Mouse (Mus musculus) spleen, adult 18-20 months (tissue): ENCODE measurements around the gene Lyg2.

Source experiments
- DNase-seq, 2 experiments: peaks; one replicate each; pipeline ENCODE4 v3.0.0; 2022; ENCODE audit warnings: mixed read lengths in 2 of 2

Gene Lyg2

GRCm38 (mm10) chr1:37916393-37916792 is at the start of gene Lyg2:
Gene Lyg2 (minus strand): TSS chr1:37916493.
- no peak for DNase-seq

DNA sequence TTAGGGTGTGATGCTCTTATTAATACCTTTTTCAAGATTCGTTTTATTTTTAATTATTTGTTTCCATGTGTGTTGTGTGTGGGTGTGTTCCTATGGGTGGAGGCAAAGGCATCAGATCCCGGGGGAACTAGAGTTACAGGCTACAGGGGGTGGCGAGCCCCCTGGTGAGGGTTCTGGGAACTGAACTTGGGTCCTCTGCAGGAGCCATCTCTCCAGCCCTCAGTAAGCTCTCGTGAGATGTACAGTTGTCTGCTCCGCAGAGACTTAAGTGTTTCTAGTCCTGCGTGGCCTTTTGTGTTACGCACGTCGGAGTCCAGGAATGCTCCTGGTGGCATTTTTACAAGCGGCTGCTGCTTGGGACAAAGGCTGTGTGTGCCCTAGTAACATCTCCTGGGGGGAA is 49.3 kb upstream of the Lyg2 start:
- DNase-seq, result no peak

GRCm38 (mm10) chr1:37959486-37959885 is 43.2 kb upstream of the Lyg2 start:
- DNase-seq, result no peak

DNA sequence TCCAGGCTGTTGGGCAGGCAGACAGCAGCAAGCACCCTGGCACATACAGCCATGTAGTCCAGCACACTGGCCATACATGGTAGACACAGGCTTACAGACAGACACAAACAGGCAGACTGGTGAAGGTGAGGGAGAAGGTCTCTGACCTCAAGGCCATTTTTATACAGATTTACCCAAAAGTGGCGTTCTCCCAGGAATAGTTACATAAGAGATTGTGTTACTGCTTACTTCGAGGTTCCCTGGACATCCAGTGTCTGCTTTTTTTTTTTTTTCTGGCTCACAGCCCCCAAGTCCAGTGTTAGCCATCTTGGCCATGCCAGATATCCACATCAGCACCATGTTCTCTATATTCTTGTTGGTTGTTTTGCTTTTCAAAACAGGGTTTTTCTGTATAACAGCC is 42.2 kb upstream of the Lyg2 start:
- DNase-seq, result no peak

GRCm38 (mm10) chr1:37957659-37958058 is 41.4 kb upstream of the Lyg2 start, which contains the start of gene Lyg1:
Gene Lyg1 (minus strand): TSS chr1:37957759.
- DNase-seq, result no peak

GRCm38 (mm10) chr1:37956690-37957431 is 40.6 kb upstream of the Lyg2 start:
- no peak for DNase-seq

- no peak for DNase-seq
Observed at GRCm38 (mm10) chr1:37955251-37955650, 39.0 kb upstream of the Lyg2 start.

DNA sequence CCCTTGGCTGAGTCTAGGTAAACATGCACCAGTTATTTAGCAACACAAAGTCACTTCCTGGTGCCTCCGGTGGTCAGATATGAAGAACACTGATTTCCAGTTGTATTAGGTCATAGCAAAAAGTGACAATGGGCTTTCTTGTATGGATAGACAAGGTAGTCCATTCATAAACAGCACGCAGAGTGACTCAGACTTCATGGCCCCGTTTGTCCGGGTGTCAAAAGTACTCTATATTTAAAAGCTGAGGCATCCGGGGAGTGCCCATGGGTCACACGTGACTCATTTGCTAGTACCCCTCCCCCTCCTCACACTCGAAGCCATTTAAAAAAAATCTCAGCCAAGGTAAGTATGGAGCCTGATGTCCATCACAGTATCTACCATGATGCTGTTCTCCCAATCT is 38.5 kb upstream of the Lyg2 start:
- no peak for DNase-seq

DNA sequence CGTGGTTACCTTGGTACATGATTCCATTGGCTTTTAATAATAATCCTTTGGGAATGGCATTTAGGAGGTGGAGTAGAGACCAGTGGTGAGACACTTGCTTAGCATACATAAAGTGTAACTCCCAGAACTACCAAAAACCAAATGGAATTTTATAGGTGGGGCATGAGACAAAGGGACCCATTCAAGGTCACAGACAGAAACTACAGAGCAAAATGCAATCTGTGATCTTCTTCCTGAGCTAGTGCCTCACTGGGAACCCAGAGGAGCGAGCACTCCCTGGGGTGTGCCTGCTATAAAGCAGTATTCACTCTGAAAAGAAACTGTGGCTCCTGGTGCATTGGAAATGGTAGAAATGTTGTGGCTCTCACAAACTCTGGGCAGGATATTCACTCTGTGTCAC is 32.6 kb upstream of the Lyg2 start:
- no peak for DNase-seq

DNA sequence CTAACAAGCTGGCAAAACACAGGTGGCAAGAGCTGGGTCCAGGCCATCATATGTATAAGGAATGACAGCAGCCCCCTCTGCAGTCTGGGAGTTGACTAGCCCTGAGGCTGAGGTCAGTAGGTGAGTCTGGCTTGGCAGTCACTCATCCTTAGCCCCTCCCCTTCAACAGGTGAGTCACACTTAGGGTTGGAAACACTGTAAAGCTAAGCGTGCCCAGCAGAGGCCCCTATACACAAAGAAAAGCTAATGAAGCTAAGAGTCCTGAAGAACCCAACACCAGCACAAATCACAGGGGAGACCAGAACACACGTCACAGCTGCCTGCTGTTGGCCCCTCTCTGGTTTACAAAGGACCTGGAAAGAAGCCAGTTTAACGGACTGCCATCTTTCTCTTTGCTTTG is 15.5 kb upstream of the Lyg2 start:
- no peak for DNase-seq

DNA sequence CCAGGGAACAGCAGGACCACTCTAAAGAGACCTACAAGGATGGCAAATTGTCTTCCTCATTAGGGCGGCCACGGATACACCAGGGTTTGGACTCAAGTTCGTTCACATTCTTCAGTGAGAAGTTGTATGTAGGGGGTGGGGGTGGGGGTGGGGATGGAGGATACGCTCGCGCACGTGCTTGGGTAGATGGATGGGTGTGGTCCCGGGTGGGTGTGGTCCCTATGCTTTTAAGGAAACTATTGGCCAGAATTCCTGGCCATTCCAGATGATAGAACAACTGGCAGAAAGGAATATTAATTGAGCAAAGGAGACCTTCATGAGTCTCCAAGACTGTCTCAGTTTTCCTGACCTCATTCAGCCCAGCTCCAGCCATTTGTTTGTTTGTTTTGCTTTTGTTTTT is 9.7 kb upstream of the Lyg2 start:
- DNase-seq, result no peak

DNA sequence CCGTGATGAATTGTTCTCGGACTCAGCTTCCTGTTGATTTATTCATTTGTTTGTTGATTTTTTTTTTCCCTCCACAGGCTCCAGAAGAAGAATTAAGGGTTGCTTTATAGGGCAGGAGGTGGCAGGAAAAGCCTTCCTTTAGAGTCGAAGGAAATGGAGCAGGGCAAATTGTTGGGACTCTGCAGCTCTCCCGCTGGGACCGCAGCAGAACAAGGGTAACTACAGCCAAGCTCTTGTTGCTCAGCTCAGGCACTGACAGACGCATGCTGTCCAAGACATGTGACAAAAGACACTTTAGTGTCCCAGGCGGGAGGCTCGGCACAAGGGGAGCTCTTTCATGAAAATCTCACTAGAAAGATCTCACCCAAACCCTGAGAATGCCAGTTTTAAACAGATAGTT is 6.2 kb upstream of the Lyg2 start:
- DNase-seq, result no peak

DNA sequence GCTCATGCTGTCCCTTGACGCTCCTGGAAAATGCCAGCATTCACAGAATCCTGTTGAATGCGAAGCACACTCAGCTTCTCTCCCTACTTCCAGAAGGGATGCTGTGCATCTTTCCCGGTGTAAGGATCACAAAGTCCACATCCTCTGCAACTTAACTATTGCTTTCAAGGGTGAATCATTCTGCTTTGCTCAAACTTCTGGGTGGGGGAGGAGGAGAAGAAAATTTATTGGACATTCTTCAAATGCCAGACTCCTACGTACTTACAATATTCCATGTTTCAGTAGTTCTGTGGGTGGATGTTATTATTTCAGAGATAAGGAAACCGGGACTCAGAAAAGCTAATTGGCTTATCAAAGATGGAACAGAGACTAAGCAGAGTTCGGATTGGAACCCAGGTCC is 1.8 kb upstream of the Lyg2 start:
- no peak for DNase-seq

DNA sequence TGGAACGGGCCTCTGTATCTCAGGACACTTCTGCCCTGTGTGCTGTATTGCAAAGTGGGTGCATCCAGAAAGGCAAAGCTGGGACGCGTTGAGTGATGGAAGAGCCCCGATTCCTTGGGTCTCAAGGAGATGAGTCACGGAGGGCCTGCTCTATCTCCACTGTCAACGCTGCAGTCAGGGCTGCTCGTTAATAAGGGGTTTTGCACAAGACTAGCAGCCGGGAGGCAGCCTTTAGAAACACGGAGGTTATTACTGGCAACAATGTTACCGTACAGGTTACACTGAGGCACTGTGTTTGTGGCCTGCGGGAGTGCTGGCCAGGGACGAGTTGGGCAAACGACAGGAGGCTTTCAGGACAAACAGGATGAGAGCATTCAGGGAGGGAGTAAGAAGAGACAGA is 1.4 kb upstream of the Lyg2 start:
- no peak for DNase-seq

DNA sequence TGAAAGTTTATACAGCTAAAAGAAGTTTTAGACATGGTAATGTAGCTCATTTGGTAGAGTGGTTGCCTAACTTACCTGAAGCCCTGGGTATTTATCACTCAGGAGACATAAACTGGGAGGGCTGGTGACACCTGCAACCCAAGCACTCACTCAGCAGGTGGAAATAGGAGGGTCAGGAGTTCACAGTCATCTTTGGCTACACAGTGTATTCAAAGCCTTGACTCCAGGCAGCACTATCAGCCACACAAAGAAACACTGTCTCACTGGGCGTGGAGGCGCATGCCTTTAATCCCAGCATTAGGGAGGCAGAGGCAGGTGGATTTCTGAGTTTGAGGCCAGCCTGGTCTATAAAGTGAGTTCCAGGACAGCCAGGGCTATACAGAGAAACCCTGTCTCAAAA is 3.5 kb downstream of the Lyg2 start:
- DNase-seq, result no peak

GRCm38 (mm10) chr1:37903178-37903577 is 13.1 kb downstream of the Lyg2 start:
- no peak for DNase-seq

DNA sequence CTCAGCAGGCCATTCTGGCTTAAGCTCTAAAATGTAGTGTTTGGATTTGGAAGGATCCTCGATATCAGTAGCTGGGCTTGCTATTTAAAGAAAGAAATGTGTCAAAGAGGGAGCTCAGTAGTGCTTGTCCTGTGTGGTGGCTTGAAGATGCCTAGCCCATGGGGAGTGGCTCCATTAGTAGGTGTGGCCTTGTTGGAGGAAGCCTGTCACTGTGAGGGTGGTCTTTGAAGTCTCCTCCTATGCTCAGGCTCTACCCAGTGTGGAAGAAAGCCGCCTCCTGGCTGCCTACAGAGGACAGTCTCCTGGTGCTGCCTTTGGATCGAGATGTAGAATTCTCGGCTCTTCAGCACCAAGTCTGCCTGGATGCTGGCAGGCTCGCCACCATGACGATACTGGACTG is 16.0 kb downstream of the Lyg2 start:
- DNase-seq, result no peak

GRCm38 (mm10) chr1:37899816-37900215 is 16.5 kb downstream of the Lyg2 start:
- DNase-seq, result no peak

DNA sequence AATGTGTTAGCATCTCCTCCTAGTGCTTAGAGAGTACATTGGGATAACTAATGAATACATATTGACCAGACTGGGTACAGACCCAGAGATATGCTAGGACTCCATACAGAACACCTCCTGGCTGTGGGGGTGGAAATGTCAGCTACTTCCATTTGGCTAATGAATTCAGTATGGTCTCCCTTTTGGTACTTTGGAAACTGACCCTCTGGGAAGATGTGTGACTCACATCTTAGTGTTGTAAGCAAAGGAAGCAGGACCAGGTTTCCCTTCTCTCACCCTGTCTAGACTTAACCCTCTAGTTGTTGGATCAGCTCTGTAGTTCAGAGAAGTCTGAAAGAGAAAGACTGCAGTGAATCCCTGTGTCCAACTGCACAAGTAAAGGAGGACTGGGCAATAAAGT is 21.7 kb downstream of the Lyg2 start:
- DNase-seq, result no peak

GRCm38 (mm10) chr1:37891400-37891799 is 24.9 kb downstream of the Lyg2 start:
- no peak for DNase-seq

GRCm38 (mm10) chr1:37890025-37890652 is 26.2 kb downstream of the Lyg2 start, which contains the start of the genes Mitd1 and Mrpl30:
Gene Mitd1 (minus strand): TSS chr1:37890411.
Gene Mrpl30 (plus strand): TSS chr1:37890477.
- DNase-seq, result peak; percentile 74 to 86

GRCm38 (mm10) chr1:37889206-37889605 is 27.1 kb downstream of the Lyg2 start:
- DNase-seq, result no peak

GRCm38 (mm10) chr1:37884451-37884850 is 31.8 kb downstream of the Lyg2 start:
- no peak for DNase-seq

DNA sequence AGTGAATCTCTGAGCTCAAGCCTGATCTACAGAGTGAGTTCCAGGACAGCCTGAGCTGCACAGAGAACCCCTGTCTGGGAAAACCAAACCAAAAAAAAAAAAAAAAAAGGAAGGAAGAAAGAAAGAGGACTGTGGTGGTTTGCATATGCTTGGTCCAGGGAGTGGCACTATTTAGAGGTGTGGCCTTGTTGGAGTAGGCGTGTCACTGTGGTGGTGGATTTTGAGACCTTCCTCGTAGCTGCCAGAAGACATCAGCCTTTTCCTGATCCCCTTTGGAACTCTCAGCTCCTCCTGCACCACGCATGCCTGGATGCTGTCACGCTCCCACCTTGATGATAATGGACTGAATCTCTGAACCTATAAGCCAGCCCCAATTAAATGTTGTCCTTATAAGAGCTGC is 32.9 kb downstream of the Lyg2 start:
- no peak for DNase-seq
